Mouse (Mus musculus) liver, embryonic 14.5 days (tissue): ENCODE measurements at regions not wholly inside any gene's neighbourhood (a gene's known extent, or its start where the extent isn't known, plus 50 kb on each side); places are given as distances from the start of the nearest gene placed in this dataset.

Experiments used
- CTCF ChIP-seq: IDR thresholded peaks from 2 replicates; pipeline ENCODE4 v1.5.1; 2016; ENCODE audit warnings: antibody characterized with exemption, low read depth, control low read depth
- EP300 ChIP-seq: IDR thresholded peaks from 2 replicates; pipeline ENCODE4 v1.6.1; 2016; ENCODE audit warnings: antibody characterized with exemption, low read depth

DNA sequence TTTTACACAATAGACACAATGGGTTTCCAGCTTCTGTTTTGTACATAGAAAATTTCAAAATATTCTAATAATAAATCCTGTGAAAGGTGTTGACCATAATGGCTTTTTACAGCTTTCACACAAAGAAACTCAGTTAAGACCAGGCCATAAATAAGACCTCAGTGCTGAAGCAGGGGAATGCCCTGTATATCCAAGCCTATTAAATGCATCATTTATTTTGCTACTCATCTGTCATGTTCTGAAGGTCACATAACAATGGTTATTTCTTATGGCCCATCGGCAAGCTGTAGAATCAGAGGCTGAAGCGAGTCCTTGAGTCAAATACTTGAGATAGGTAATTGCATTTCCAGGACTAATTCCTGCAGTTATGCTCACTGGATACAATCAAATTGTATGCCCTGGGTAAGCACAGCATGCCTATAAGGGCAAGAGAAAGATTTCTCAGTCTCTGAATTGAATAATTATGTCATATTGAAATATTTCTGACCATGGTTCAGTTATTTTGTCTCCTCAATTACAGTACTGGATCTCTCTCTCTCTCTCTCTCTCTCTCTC lies 874.6 kb upstream of the Lrrc4c start:
- TF ChIP-seq EP300 (no peak), CTCF (no peak)
